Mouse (Mus musculus) cerebellum, postnatal 10 days (tissue): ENCODE measurements around the gene Plscr5.

Experiments used
- DNase-seq, 2 experiments: peaks; one replicate each; pipeline ENCODE4 v3.0.0; 2021; ENCODE audit warnings: mixed read lengths in 2 of 2

The Plscr5 gene

GRCm38 (mm10) chr9:92228867-92229832, 36.4 kb downstream of the Plscr5 start:
- DNase-seq = no peak

GRCm38 (mm10) chr9:92229833-92230205, 37.1 kb downstream of the Plscr5 start:
- DNase-seq = no peak

GRCm38 (mm10) chr9:92234901-92235458, 42.2 kb downstream of the Plscr5 start:
- no peak for DNase-seq

GRCm38 (mm10) chr9:92248773-92249446, 56.2 kb downstream of the Plscr5 start:
- no peak for DNase-seq

- no peak for DNase-seq
These were observed 56.7 kb downstream of the Plscr5 start, which contains the start of gene Plscr1 for GRCm38 (mm10) chr9:92249447-92249852. Gene Plscr1 (plus strand): TSS chr9:92249750.

- DNase-seq = peak; percentile 72 to 74
These were observed 57.4 kb downstream of the Plscr5 start for GRCm38 (mm10) chr9:92249987-92250772.

- DNase-seq = no peak
These were observed 60.0 kb downstream of the Plscr5 start for GRCm38 (mm10) chr9:92252718-92253117.

- no peak for DNase-seq
These were observed 61.0 kb downstream of the Plscr5 start for GRCm38 (mm10) chr9:92253585-92254321.
